Mouse (Mus musculus): ENCODE data around the gene Amigo1. TPM values are rescaled to one million over a fixed set of nuclear protein-coding genes. Genes with fewer than 3 reads are reported as not detected.

Amigo1 gene
- polyA plus RNA-seq, 1 experiment from 2014 or later = 3.7 TPM

GRCm38 (mm10) chr3:108204470-108204869, 18.3 kb downstream of the Amigo1 start:
- H3K4me2 ChIP-seq (replicated peaks; ENCODE audit: low read depth, low read length) = no peak overlapping the region
- H3K4me3 ChIP-seq (ENCODE audit: low read length) = no peak overlapping the region
- no peaks in the 10 kb centered on the region for H3K9me3 ChIP-seq (ENCODE audit: control insufficient read depth, low read length)
- H3K27me3 ChIP-seq (ENCODE audit: control insufficient read depth, insufficient read depth, low read length) = no peaks in the 10 kb centered on the region
- WGBS = 85% methylated on average over 11 of the region's 11 CpGs
- no peak for ATAC-seq (ENCODE audit: low FRiP score, low TSS enrichment)
- peaks cover 49% of the 10 kb centered on the region for H3K36me3 ChIP-seq (ENCODE audit: control insufficient read depth, insufficient read depth, low read length)
- H3K9ac ChIP-seq (ENCODE audit: low read depth, low read length) = no peak overlapping the region
- no peak overlapping the region for H3K27ac ChIP-seq (ENCODE audit: low read depth, low read length)
- H3K4me1 ChIP-seq (ENCODE audit: control insufficient read depth, insufficient read depth, low read length) = peaks cover 16% of the 10 kb centered on the region

- Histone ChIP-seq H3K27me3 (ENCODE audit: control insufficient read depth, insufficient read depth, low read length) (no peaks in the 10 kb centered on the region), H3K4me1 (ENCODE audit: control insufficient read depth, insufficient read depth, low read length) (peaks cover 17% of the 10 kb centered on the region), H3K9me3 (ENCODE audit: control insufficient read depth, low read length) (no peaks in the 10 kb centered on the region), H3K4me2 (replicated peaks; ENCODE audit: low read depth, low read length) (no peak overlapping the region), H3K27ac (ENCODE audit: low read depth, low read length) (no peak overlapping the region), H3K36me3 (ENCODE audit: control insufficient read depth, insufficient read depth, low read length) (peaks cover 49% of the 10 kb centered on the region), H3K4me3 (ENCODE audit: low read length) (no peak overlapping the region), H3K9ac (ENCODE audit: low read depth, low read length) (no peak overlapping the region)
- ATAC-seq (ENCODE audit: low FRiP score, low TSS enrichment) = no peak
- WGBS = 89% methylated on average over 8 of the region's 8 CpGs
Observed at GRCm38 (mm10) chr3:108205601-108206000, 19.5 kb downstream of the Amigo1 start.

- Histone ChIP-seq H3K27ac (ENCODE audit: low read depth, low read length) (0 out of 2 replicates have a peak overlapping the region, but pooled peaks have one; percentile 12), H3K9me3 (ENCODE audit: control insufficient read depth, low read length) (no peaks in the 10 kb centered on the region), H3K27me3 (ENCODE audit: control insufficient read depth, insufficient read depth, low read length) (no peaks in the 10 kb centered on the region), H3K9ac (ENCODE audit: low read depth, low read length) (no peak overlapping the region), H3K36me3 (ENCODE audit: control insufficient read depth, insufficient read depth, low read length) (peaks cover 49% of the 10 kb centered on the region), H3K4me3 (ENCODE audit: low read length) (no peak overlapping the region), H3K4me1 (ENCODE audit: control insufficient read depth, insufficient read depth, low read length) (peaks cover 13% of the 10 kb centered on the region), H3K4me2 (replicated peaks; ENCODE audit: low read depth, low read length) (no peak overlapping the region)
- WGBS = 85% methylated on average over 15 of the region's 15 CpGs
- no peak for ATAC-seq (ENCODE audit: low FRiP score, low TSS enrichment)
Observed at GRCm38 (mm10) chr3:108206731-108207375, 20.7 kb downstream of the Amigo1 start.

- Histone ChIP-seq H3K9me3 (ENCODE audit: control insufficient read depth, low read length) (no peaks in the 10 kb centered on the region), H3K4me2 (replicated peaks; ENCODE audit: low read depth, low read length) (peak overlapping the region; percentile 61), H3K27ac (ENCODE audit: low read depth, low read length) (no peak overlapping the region), H3K4me3 (ENCODE audit: low read length) (peak overlapping the region; percentile 53), H3K36me3 (ENCODE audit: control insufficient read depth, insufficient read depth, low read length) (peaks cover 35% of the 10 kb centered on the region), H3K27me3 (ENCODE audit: control insufficient read depth, insufficient read depth, low read length) (no peaks in the 10 kb centered on the region), H3K4me1 (ENCODE audit: control insufficient read depth, insufficient read depth, low read length) (peaks cover 13% of the 10 kb centered on the region), H3K9ac (ENCODE audit: low read depth, low read length) (peak overlapping the region; percentile 58; the same call in 1 of the 2 replicates)
- no peak for ATAC-seq (ENCODE audit: low FRiP score, low TSS enrichment)
- 68% methylated on average over 3 of the region's 3 CpGs for WGBS
Observed at GRCm38 (mm10) chr3:108209001-108209400, 22.9 kb downstream of the Amigo1 start.

- Histone ChIP-seq H3K27me3 (ENCODE audit: control insufficient read depth, insufficient read depth, low read length) (no peaks in the 10 kb centered on the region), H3K9me3 (ENCODE audit: control insufficient read depth, low read length) (no peaks in the 10 kb centered on the region), H3K27ac (ENCODE audit: low read depth, low read length) (no peak overlapping the region), H3K4me2 (replicated peaks; ENCODE audit: low read depth, low read length) (peak overlapping the region; percentile 61), H3K36me3 (ENCODE audit: control insufficient read depth, insufficient read depth, low read length) (peaks cover 33% of the 10 kb centered on the region), H3K4me1 (ENCODE audit: control insufficient read depth, insufficient read depth, low read length) (peaks cover 13% of the 10 kb centered on the region), H3K9ac (ENCODE audit: low read depth, low read length) (peak overlapping the region; percentile 58), H3K4me3 (ENCODE audit: low read length) (peak overlapping the region; percentile 53)
- ATAC-seq (ENCODE audit: low FRiP score, low TSS enrichment) = peak; percentile 9
- 5% methylated on average over 8 of the region's 8 CpGs for WGBS
Observed at GRCm38 (mm10) chr3:108209536-108209935, 23.4 kb downstream of the Amigo1 start.

- Histone ChIP-seq H3K9me3 (ENCODE audit: control insufficient read depth, low read length) (no peaks in the 10 kb centered on the region), H3K9ac (ENCODE audit: low read depth, low read length) (peak overlapping the region; percentile 58), H3K27me3 (ENCODE audit: control insufficient read depth, insufficient read depth, low read length) (no peaks in the 10 kb centered on the region), H3K36me3 (ENCODE audit: control insufficient read depth, insufficient read depth, low read length) (peaks cover 27% of the 10 kb centered on the region), H3K4me1 (ENCODE audit: control insufficient read depth, insufficient read depth, low read length) (peaks cover 13% of the 10 kb centered on the region), H3K27ac (ENCODE audit: low read depth, low read length) (peak overlapping the region; percentile 53), H3K4me3 (ENCODE audit: low read length) (peak overlapping the region; percentile 53), H3K4me2 (replicated peaks; ENCODE audit: low read depth, low read length) (peak overlapping the region; percentile 83)
- WGBS = under 1% methylated on average over 54 of the region's 72 CpGs
- ATAC-seq (ENCODE audit: low FRiP score, low TSS enrichment) = peak; percentile 94
Observed at GRCm38 (mm10) chr3:108209946-108210770, 24.0 kb downstream of the Amigo1 start.

- Histone ChIP-seq H3K9me3 (ENCODE audit: control insufficient read depth, low read length) (no peaks in the 10 kb centered on the region), H3K4me2 (replicated peaks; ENCODE audit: low read depth, low read length) (peak within 1 kb of the TSS; percentile 83), H3K27ac (ENCODE audit: low read depth, low read length) (peak within 1 kb of the TSS; percentile 53), H3K36me3 (ENCODE audit: control insufficient read depth, insufficient read depth, low read length) (peaks cover 21% of the 10 kb centered on the region), H3K27me3 (ENCODE audit: control insufficient read depth, insufficient read depth, low read length) (no peaks in the 10 kb centered on the region), H3K4me1 (ENCODE audit: control insufficient read depth, insufficient read depth, low read length) (peaks cover 13% of the 10 kb centered on the region), H3K9ac (ENCODE audit: low read depth, low read length) (peak within 1 kb of the TSS; percentile 58), H3K4me3 (ENCODE audit: low read length) (peak within 1 kb of the TSS; percentile 53)
- WGBS = 1% methylated on average over 14 of the region's 14 CpGs
- ATAC-seq (ENCODE audit: low FRiP score, low TSS enrichment) = peak; percentile 85
Observed at GRCm38 (mm10) chr3:108210771-108211139, 24.6 kb downstream of the Amigo1 start, which contains the start of gene Atxn7l2. TSS of gene Atxn7l2 (minus strand) at chr3:108210934.

- H3K4me1 ChIP-seq (ENCODE audit: control insufficient read depth, insufficient read depth, low read length) = peaks cover 13% of the 10 kb centered on the region
- no peaks in the 10 kb centered on the region for H3K27me3 ChIP-seq (ENCODE audit: control insufficient read depth, insufficient read depth, low read length)
- WGBS = 66% methylated on average over 6 of the region's 6 CpGs
- H3K36me3 ChIP-seq (ENCODE audit: control insufficient read depth, insufficient read depth, low read length) = peaks cover 10% of the 10 kb centered on the region
- H3K4me2 ChIP-seq (replicated peaks; ENCODE audit: low read depth, low read length) = no peak overlapping the region
- ATAC-seq (ENCODE audit: low FRiP score, low TSS enrichment) = no peak
- H3K27ac ChIP-seq (ENCODE audit: low read depth, low read length) = no peak overlapping the region
- no peak overlapping the region for H3K4me3 ChIP-seq (ENCODE audit: low read length)
- no peak overlapping the region for H3K9ac ChIP-seq (ENCODE audit: low read depth, low read length)
- no peaks in the 10 kb centered on the region for H3K9me3 ChIP-seq (ENCODE audit: control insufficient read depth, low read length)
Observed at GRCm38 (mm10) chr3:108211845-108212244, 25.7 kb downstream of the Amigo1 start.

GRCm38 (mm10) chr3:108212406-108212805, 26.3 kb downstream of the Amigo1 start:
- no peak overlapping the region for H3K4me2 ChIP-seq (replicated peaks; ENCODE audit: low read depth, low read length)
- H3K4me3 ChIP-seq (ENCODE audit: low read length) = no peak overlapping the region
- H3K27me3 ChIP-seq (ENCODE audit: control insufficient read depth, insufficient read depth, low read length) = no peaks in the 10 kb centered on the region
- H3K27ac ChIP-seq (ENCODE audit: low read depth, low read length) = no peak overlapping the region
- WGBS = 76% methylated on average over 8 of the region's 8 CpGs
- no peak for ATAC-seq (ENCODE audit: low FRiP score, low TSS enrichment)
- H3K36me3 ChIP-seq (ENCODE audit: control insufficient read depth, insufficient read depth, low read length) = peaks cover 5% of the 10 kb centered on the region; the same call in 1 of the 2 replicates
- no peak overlapping the region for H3K9ac ChIP-seq (ENCODE audit: low read depth, low read length)
- H3K9me3 ChIP-seq (ENCODE audit: control insufficient read depth, low read length) = no peaks in the 10 kb centered on the region
- H3K4me1 ChIP-seq (ENCODE audit: control insufficient read depth, insufficient read depth, low read length) = peaks cover 13% of the 10 kb centered on the region
